Mouse (Mus musculus) limb, embryonic 14.5 days (tissue): Measurements from ENCODE around the gene Zpbp2. TPM values are rescaled to one million over a fixed set of nuclear protein-coding genes. Genes with fewer than 3 reads are reported as not detected.

Source experiments
- ATAC-seq: fragments of 200-750 bp; cut with Nextera tagmentation; 2 replicates; pipeline ENCODE4 v1.8.0; 2017; ENCODE audit warnings: low read depth, moderate number of reproducible peaks, moderate TSS enrichment; ENCODE audit not compliant: low FRiP score
- DNase-seq: peaks from one replicate; pipeline ENCODE4 v3.0.0-alpha.2; 2015; ENCODE audit warnings: low spot score
- H3K27ac ChIP-seq: fragments of 300-500 bp; sonication (generic); replicated peaks from 2 replicates; pipeline ENCODE4 v1.5.1; 2014; ENCODE audit warnings: low read depth, mild to moderate bottlenecking, low read length, moderate library complexity, mixed read lengths
- H3K27me3 ChIP-seq: fragments of 300-500 bp; sonication (generic); 2 replicates; pipeline ENCODE4 v1.6.1; 2014; ENCODE audit warnings: low read length, mixed read lengths; ENCODE audit not compliant: control insufficient read depth, insufficient read depth
- H3K36me3 ChIP-seq: fragments of 300-500 bp; sonication (generic); 2 replicates; pipeline ENCODE4 v1.6.1; 2014; ENCODE audit warnings: mild to moderate bottlenecking, low read length, moderate library complexity, mixed read lengths; ENCODE audit not compliant: control insufficient read depth, insufficient read depth
- H3K4me1 ChIP-seq: fragments of 300-500 bp; sonication (generic); 2 replicates; pipeline ENCODE4 v1.6.1; 2014; ENCODE audit warnings: antibody characterized with exemption, low read length, mixed read lengths; ENCODE audit not compliant: control insufficient read depth, insufficient read depth
- H3K4me2 ChIP-seq: fragments of 300-500 bp; sonication (generic); replicated peaks from 2 replicates; pipeline ENCODE4 v1.6.1; 2014; ENCODE audit warnings: low read depth, mild to moderate bottlenecking, low read length, moderate library complexity; ENCODE audit not compliant: severe bottlenecking
- H3K4me3 ChIP-seq: fragments of 300-500 bp; sonication (generic); replicated peaks from 2 replicates; pipeline ENCODE4 v1.5.1; 2014; ENCODE audit warnings: low read length
- H3K9ac ChIP-seq: fragments of 300-500 bp; sonication (generic); 2 replicates; pipeline ENCODE4 v1.6.1; 2014; ENCODE audit warnings: mild to moderate bottlenecking, low read depth, low read length, moderate library complexity; ENCODE audit not compliant: severe bottlenecking
- H3K9me3 ChIP-seq: fragments of 300-500 bp; sonication (generic); 2 replicates; pipeline ENCODE4 v1.6.1; 2016; ENCODE audit warnings: low read length; ENCODE audit not compliant: control insufficient read depth
- POLR2A ChIP-seq: fragments of 200-500 bp; IDR thresholded peaks from 2 replicates; pipeline ENCODE4 v1.8.0; 2012; ENCODE audit warnings: inconsistent platforms, mild to moderate bottlenecking, moderate library complexity, borderline replicate concordance; ENCODE audit not compliant: insufficient read depth, insufficient read length; ENCODE audit errors: extremely low read depth
- WGBS: fragments of 180-500 bp; shearing (Covaris S2); extraction: QIAGEN DNeasy Blood & Tissue Kit; methylation state at CpG from one replicate; pipeline ENCODE4 v1.1.7; 2014; 5-methylcytosine and 5-hydroxymethylcytosine counted together
- polyA plus RNA-seq, 2 experiments: library from polyadenylated mRNA; depleted of rRNA in 1 of 2; stranded (reverse) in 1 of 2; unstranded in 1 of 2; fragments of >200 nt; fragmentation: Nextera tagmentation in 1 of 2; extraction: Ambion mirVana in 1 of 2; gene quantifications; 2 replicates each; pipeline versions ENCODE4 v1.2.1 to v1.2.3; 2012 to 2014

Gene Zpbp2
- polyA plus RNA-seq, 2 experiments = 0.43 TPM; not detected in 1

DNA sequence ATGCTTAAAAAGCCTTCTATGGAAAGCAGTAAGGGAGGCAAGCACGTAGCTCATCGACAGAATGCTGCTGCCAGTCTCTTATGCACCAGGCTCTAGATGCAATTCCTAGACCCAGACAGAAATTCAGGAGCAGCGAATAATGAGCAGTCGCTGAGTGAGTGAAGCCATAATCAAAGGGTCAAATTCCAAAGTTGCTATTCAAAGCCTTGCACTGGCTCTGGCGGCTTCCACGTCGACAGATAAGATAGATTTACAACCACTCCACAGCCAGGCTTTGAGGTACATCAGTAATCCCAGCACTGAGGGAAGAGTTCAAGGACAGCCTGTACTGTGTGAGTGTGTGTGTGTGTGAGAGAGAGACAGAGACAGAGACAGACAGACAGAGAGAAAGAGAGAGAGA, 10.0 kb downstream of the Zpbp2 start:
- DNase-seq = no peak

DNA sequence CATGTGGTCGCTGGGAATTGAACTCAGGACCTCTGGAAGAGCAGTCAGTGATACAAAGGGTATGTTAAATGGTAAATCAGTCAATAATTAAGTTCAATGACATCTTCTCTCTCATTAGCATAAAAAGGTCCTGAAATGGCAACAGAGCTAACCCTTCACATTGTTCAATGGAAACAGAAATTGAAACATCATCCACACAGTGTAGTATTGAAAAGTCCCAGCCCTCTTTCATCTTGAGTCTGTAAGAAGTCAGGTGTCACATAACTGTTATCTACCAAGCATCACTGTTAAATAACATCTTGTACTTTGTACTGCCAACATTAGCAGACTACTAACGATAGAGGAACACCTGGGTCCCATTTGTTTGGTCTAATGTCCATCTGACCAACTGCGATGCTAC, 12.1 kb downstream of the Zpbp2 start:
- H3K27me3 ChIP-seq = no peaks in the 10 kb centered on the region
- no peak for DNase-seq
- H3K4me2 ChIP-seq = no peak overlapping the region
- no peak overlapping the region for H3K27ac ChIP-seq
- no peaks in the 10 kb centered on the region for H3K36me3 ChIP-seq
- H3K9ac ChIP-seq = no peak overlapping the region
- no peak for ATAC-seq
- no peak for TF ChIP-seq POLR2A
- WGBS = 81% methylated on average over 3 of the region's 3 CpGs
- H3K4me3 ChIP-seq = no peak overlapping the region
- H3K4me1 ChIP-seq = no peaks in the 10 kb centered on the region
- no peaks in the 10 kb centered on the region for H3K9me3 ChIP-seq

More for the DNA sequence above, 10.0 kb downstream of the Zpbp2 start:
- 16% methylated on average over 7 of the region's 7 CpGs for WGBS
- H3K4me1 ChIP-seq = no peaks in the 10 kb centered on the region
- ATAC-seq = no peak
- H3K9me3 ChIP-seq = no peaks in the 10 kb centered on the region
- H3K4me3 ChIP-seq = no peak overlapping the region
- H3K27me3 ChIP-seq = no peaks in the 10 kb centered on the region
- no peak for TF ChIP-seq POLR2A
- no peak overlapping the region for H3K4me2 ChIP-seq
- no peaks in the 10 kb centered on the region for H3K36me3 ChIP-seq
- no peak overlapping the region for H3K27ac ChIP-seq
- H3K9ac ChIP-seq = no peak overlapping the region

DNA sequence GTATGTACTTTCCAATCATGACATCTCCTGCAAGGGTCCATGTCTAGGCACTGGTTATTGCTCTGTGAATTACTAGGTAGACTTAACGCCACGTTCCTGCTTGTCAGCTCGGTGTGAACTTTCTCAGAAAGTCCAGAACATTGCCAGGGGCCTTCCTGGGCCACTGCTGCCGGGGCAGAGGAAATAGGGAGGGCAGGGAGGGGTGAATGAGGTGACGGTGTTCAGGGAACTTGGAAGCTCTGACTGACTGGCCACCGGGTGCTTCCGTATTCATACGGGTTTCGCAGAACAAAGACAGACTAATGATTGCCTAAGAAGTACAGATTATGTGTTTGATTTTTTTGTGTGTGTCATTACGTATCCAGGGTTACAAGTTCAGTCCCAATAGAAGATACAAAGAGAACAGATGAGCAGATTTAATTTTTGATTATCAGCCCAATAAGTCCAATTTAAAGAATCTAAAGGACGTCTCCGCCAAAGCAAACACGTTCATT, 13.1 kb downstream of the Zpbp2 start:
- TF ChIP-seq POLR2A = no peak
- no peaks in the 10 kb centered on the region for H3K4me1 ChIP-seq
- no peak overlapping the region for H3K4me3 ChIP-seq
- no peak overlapping the region for H3K27ac ChIP-seq
- ATAC-seq = no peak
- no peaks in the 10 kb centered on the region for H3K9me3 ChIP-seq
- WGBS = 65% methylated on average over 13 of the region's 13 CpGs
- H3K27me3 ChIP-seq = no peaks in the 10 kb centered on the region
- no peaks in the 10 kb centered on the region for H3K36me3 ChIP-seq
- no peak overlapping the region for H3K9ac ChIP-seq
- no peak overlapping the region for H3K4me2 ChIP-seq
- DNase-seq = no peak

DNA sequence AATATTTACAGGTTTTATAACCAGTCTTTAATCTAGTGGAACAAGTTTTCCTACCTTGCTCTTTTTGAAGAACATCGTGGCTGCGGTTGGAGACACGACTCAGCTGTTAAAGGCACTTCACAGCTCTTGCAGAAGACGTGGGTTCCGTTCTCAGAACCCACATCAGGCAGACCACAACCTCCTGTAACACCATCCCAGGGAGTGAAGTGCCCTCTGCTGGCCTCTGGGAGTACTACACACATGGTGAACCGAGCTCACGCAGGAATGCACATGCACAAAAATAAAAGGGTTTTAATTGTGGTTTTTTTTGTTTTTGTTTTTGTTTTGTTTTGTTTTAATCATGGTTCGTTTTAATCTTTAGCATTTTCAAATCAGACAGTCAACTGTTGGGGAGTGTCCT, 17.4 kb downstream of the Zpbp2 start:
- no peak overlapping the region for H3K27ac ChIP-seq
- DNase-seq = no peak
- no peak overlapping the region for H3K9ac ChIP-seq
- 78% methylated on average over 8 of the region's 8 CpGs for WGBS
- no peak overlapping the region for H3K4me2 ChIP-seq
- H3K9me3 ChIP-seq = no peaks in the 10 kb centered on the region
- H3K4me3 ChIP-seq = no peak overlapping the region
- no peaks in the 10 kb centered on the region for H3K27me3 ChIP-seq
- no peaks in the 10 kb centered on the region for H3K4me1 ChIP-seq
- no peak for ATAC-seq
- TF ChIP-seq POLR2A = no peak
- H3K36me3 ChIP-seq = no peaks in the 10 kb centered on the region

DNA sequence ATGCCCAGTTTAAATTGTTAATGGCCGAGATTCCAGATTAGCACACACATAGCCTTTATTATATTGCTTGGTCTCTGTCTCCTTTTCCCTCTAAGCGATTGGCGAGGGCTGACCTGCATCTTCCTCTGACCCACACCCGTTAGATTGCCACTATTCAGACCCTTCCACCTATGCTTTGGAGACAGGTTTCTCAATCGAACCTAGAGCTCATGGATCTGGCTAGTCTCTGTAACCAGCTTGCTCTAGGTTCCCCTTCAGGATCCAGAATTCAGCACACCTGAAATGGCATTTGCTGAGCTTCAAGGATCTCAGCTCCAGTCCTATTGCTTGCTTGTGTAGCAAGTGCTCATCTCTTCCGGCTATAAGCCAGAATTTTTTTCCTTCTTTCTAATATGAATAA, 18.6 kb downstream of the Zpbp2 start:
- Histone ChIP-seq H3K9me3 (no peaks in the 10 kb centered on the region), H3K36me3 (no peaks in the 10 kb centered on the region), H3K4me2 (no peak overlapping the region), H3K4me1 (no peaks in the 10 kb centered on the region), H3K27me3 (no peaks in the 10 kb centered on the region), H3K27ac (no peak overlapping the region), H3K9ac (no peak overlapping the region), H3K4me3 (no peak overlapping the region)
- ATAC-seq = no peak
- no peak for DNase-seq
- no peak for TF ChIP-seq POLR2A
- 74% methylated on average over 6 of the region's 6 CpGs for WGBS

DNA sequence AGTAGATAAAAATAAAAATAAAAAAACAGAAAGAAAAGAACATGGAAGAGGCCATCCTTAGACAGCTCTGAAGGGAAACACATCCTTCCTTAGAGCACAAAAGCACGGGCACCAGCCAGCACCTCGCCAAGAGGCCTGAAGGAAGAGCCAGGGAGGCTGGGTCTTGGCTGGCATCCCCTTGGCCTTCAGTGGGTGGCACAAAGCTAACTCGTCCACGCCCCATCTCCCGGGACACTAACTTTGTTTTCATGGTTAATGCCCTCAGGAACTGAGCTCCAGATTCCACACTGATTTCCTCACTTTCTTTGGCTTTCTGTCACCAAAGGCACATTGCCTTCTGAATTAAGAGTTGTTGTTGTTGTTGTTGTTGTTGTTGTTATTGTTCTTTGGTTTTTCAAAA, 26.9 kb downstream of the Zpbp2 start:
- WGBS = 86% methylated on average over 5 of the region's 5 CpGs
- no peak for ATAC-seq

More for the DNA sequence above, 26.9 kb downstream of the Zpbp2 start:
- H3K9ac ChIP-seq = no peak overlapping the region
- no peak for TF ChIP-seq POLR2A
- no peak overlapping the region for H3K4me2 ChIP-seq
- H3K4me1 ChIP-seq = no peaks in the 10 kb centered on the region
- H3K27ac ChIP-seq = no peak overlapping the region
- H3K36me3 ChIP-seq = peaks cover 19% of the 10 kb centered on the region
- H3K27me3 ChIP-seq = no peaks in the 10 kb centered on the region
- H3K4me3 ChIP-seq = no peak overlapping the region
- no peak for DNase-seq
- no peaks in the 10 kb centered on the region for H3K9me3 ChIP-seq
